Mouse (Mus musculus) E14TG2a.4 (cell line): ENCODE measurements around the gene Crip2.

Source experiments
- H3K27me3 ChIP-seq: 2 replicates; pipeline ENCODE4 v1.6.1; 2014; ENCODE audit warnings: low read length, control low read depth; ENCODE audit not compliant: insufficient read depth
- H3K36me3 ChIP-seq: 2 replicates; pipeline ENCODE4 v1.6.1; 2014; ENCODE audit warnings: low read length, control low read depth; ENCODE audit not compliant: insufficient read depth
- H3K4me1 ChIP-seq: replicated peaks from 2 replicates; pipeline ENCODE4 v1.6.1; 2014; ENCODE audit warnings: low read depth, low read length, control low read depth
- H3K4me3 ChIP-seq: replicated peaks from 2 replicates; pipeline ENCODE4 v1.5.1; 2014; ENCODE audit warnings: mild to moderate bottlenecking, low read length
- H3K9me3 ChIP-seq: 2 replicates; pipeline ENCODE4 v1.6.1; 2014; ENCODE audit warnings: low read length, control low read depth
- CTCF ChIP-seq: conservative IDR thresholded peaks from 2 replicates; pipeline ENCODE4 v1.5.1; 2014; ENCODE audit warnings: low read length
- NANOG ChIP-seq: IDR thresholded peaks from 2 replicates; pipeline ENCODE4 v1.6.1; 2014; ENCODE audit warnings: borderline replicate concordance, low read length, mixed read lengths
- POU5F1 ChIP-seq: IDR thresholded peaks from 2 replicates; pipeline ENCODE4 v1.6.1; 2014; ENCODE audit warnings: low read length, borderline replicate concordance

Gene Crip2

DNA sequence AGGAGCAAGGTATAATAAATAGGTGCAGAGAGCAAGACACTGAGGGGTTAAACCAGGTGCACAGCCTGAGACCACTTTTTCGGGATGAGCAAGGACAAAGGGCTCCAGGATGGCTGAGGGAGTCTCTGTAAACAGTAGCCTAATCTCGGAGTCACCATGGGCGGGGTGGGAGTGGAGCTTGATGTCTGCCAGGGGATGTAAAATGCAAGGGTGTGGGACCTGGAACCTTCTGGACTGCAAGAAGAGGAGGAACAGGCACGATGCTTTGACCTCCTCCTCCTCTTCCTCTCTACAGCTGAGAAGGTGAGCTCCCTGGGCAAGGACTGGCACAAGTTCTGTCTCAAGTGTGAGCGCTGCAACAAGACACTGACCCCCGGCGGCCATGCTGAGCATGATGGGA, 3.1 kb downstream of the Crip2 start:
- Histone ChIP-seq H3K4me3 (peak overlapping the region; percentile 90), H3K9me3 (no peaks in the 10 kb centered on the region), H3K36me3 (peaks cover 43% of the 10 kb centered on the region), H3K27me3 (peaks cover 31% of the 10 kb centered on the region), H3K4me1 (peaks cover 90% of the 10 kb centered on the region)
- TF ChIP-seq POU5F1 (no peak), CTCF (no peak), NANOG (no peak)

DNA sequence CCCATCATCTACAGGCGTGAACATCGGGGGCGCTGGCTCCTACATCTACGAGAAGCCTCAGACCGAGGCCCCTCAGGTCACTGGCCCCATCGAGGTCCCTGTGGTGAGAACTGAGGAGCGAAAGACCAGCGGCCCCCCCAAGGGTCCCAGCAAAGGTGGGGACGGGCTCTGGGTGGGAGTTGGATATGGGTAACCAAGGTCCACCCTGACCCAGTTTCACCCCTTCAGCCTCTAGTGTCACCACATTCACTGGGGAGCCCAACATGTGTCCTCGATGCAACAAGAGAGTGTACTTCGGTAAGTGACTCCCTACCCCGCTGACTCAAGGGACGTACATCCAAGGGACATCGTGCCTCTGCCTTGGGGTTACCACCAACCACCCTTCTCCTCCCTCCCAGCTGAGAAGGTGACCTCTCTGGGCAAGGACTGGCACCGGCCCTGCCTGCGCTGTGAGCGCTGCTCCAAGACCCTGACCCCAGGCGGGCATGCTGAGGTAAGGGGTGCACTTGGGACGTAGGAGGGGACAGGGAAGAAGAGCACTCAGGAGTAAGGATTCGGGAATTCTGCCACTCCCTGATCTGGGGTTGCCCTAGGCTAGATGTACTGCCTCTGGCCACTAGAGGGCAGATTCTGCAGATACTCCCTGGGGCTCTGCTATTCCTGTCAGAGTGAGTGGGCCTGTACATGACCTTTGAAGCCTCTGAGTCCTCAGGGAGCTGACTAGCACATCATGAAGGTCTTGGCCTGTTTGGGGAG, 4.1 kb downstream of the Crip2 start:
- Histone ChIP-seq H3K27me3 (peaks cover 32% of the 10 kb centered on the region), H3K9me3 (no peaks in the 10 kb centered on the region), H3K36me3 (peaks cover 33% of the 10 kb centered on the region), H3K4me1 (peaks cover 92% of the 10 kb centered on the region), H3K4me3 (peak overlapping the region; percentile 39; the same call in 1 of the 2 replicates)
- TF ChIP-seq POU5F1 (no peak), CTCF (peak; percentile 94), NANOG (no peak)

GRCm38 (mm10) chr12:113144886-113145285, 4.8 kb downstream of the Crip2 start:
- peaks cover 33% of the 10 kb centered on the region for H3K36me3 ChIP-seq
- peaks cover 38% of the 10 kb centered on the region for H3K27me3 ChIP-seq
- peaks cover 92% of the 10 kb centered on the region for H3K4me1 ChIP-seq
- TF ChIP-seq CTCF (no peak), NANOG (no peak), POU5F1 (no peak)
- no peaks in the 10 kb centered on the region for H3K9me3 ChIP-seq
- no peak overlapping the region for H3K4me3 ChIP-seq

GRCm38 (mm10) chr12:113145591-113145990, 5.6 kb downstream of the Crip2 start:
- no peak for TF ChIP-seq POU5F1
- TF ChIP-seq CTCF = no peak
- no peak for TF ChIP-seq NANOG
- no peak overlapping the region for H3K4me3 ChIP-seq
- peaks cover 43% of the 10 kb centered on the region for H3K27me3 ChIP-seq
- peaks cover 33% of the 10 kb centered on the region for H3K36me3 ChIP-seq
- H3K4me1 ChIP-seq = peaks cover 99% of the 10 kb centered on the region
- no peaks in the 10 kb centered on the region for H3K9me3 ChIP-seq

DNA sequence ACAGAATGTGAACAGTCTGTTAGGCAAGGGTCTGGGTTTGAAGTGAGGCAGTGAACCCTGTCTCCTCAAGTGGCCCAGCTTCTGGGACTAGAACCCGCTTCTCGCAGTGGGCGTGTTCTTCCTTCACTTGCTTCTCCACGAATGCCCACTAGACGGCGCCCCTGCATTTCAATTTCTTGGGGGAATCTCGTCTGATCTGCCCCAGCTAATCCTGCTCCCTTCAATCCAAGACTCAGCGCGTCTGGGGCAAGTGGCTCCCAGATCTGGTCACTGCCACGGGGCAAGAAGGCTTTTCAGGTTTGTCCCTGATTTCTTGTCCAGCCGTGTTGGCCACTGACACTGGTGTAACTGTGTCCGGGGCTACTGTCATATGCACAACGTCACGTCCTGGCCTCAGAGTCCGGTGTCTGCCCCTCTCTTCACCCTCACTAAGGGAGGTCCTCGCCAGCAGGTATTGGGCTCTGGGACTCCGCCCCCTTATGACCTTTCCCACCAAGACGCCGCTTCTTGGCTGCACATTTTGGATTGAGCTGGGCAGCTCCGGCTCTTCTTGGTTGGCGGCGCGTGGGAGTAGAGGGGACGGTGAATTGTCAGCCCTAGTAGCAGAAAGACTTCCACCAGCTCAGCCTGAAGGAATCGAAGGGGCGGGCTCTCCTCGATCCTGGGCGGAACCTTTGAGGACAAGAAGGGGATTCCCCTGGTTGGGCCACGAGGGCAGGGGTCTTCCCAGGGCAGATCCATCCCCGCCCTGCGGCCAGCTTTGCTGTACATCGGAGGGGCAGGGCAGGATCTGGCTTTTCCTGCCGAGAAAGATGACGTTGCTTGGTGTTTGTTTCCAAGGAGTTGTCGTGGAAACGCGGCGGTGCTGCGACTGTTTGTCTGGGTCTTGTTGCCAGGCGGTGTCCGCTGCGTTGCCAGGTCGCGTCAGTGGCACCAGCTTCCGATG, 6.3 kb downstream of the Crip2 start, which contains the start of gene Crip1:
Gene Crip1, plus strand, starts transcription at position 205 of the 946 bp plus-strand sequence.
- Histone ChIP-seq H3K36me3 (peaks cover 33% of the 10 kb centered on the region), H3K4me1 (peaks cover 99% of the 10 kb centered on the region), H3K27me3 (peaks cover 43% of the 10 kb centered on the region), H3K4me3 (peak within 1 kb of the TSS; percentile 72), H3K9me3 (no peaks in the 10 kb centered on the region)
- peak; percentile 100 for TF ChIP-seq CTCF
- no peak for TF ChIP-seq NANOG

- Histone ChIP-seq H3K4me3 (peak overlapping the region; percentile 72), H3K9me3 (no peaks in the 10 kb centered on the region), H3K4me1 (peaks cover 99% of the 10 kb centered on the region), H3K27me3 (peaks cover 38% of the 10 kb centered on the region), H3K36me3 (peaks cover 28% of the 10 kb centered on the region)
- TF ChIP-seq POU5F1 (no peak), CTCF (no peak), NANOG (no peak)
Measured at GRCm38 (mm10) chr12:113147481-113147880, 7.4 kb downstream of the Crip2 start.

- peak; percentile 36 for TF ChIP-seq CTCF
- no peak for TF ChIP-seq POU5F1
- no peak for TF ChIP-seq NANOG
- peaks cover 30% of the 10 kb centered on the region for H3K36me3 ChIP-seq
- peaks cover 99% of the 10 kb centered on the region for H3K4me1 ChIP-seq
- peaks cover 39% of the 10 kb centered on the region for H3K27me3 ChIP-seq
- H3K4me3 ChIP-seq = peak overlapping the region; percentile 45
- no peaks in the 10 kb centered on the region for H3K9me3 ChIP-seq
Measured at GRCm38 (mm10) chr12:113148381-113149035, 8.5 kb downstream of the Crip2 start.

GRCm38 (mm10) chr12:113149341-113149740, 9.3 kb downstream of the Crip2 start:
- Histone ChIP-seq H3K27me3 (peaks cover 46% of the 10 kb centered on the region), H3K36me3 (peaks cover 30% of the 10 kb centered on the region), H3K4me1 (peaks cover 99% of the 10 kb centered on the region), H3K4me3 (0 out of 2 replicates have a peak overlapping the region, but pooled peaks have one; percentile 45), H3K9me3 (no peaks in the 10 kb centered on the region)
- no peak for TF ChIP-seq POU5F1
- no peak for TF ChIP-seq NANOG
- no peak for TF ChIP-seq CTCF
